In genomic region chr8:81612611-81613010, GRCm38 (mm10) we compare ENCODE assay signal across 14 mouse cellular contexts.
A peak's percentile ranks its signal among the peaks of the same experiment; 100 is the strongest.
DNase-seq lines count a peak whose midpoint lies in the region; ATAC-seq and TF ChIP-seq lines count a peak whose summit lies in the region.
"Had no signal": no experiment of that assay in that cellular context is flagged by ENCODE, and none has a peak within 500 bp of the region (broad histone marks: within the 10 kb centered on the region; RNA-seq: fewer than 3 reads in every experiment).

No protein-coding gene starts in this region.

- no peak overlapping the region for H3K4me3 ChIP-seq in limb, embryonic 14.5 days (replicated peaks; ENCODE audit: low read length)
- no peak overlapping the region for H3K4me3 ChIP-seq in limb, embryonic 10.5 days
- H3K4me3 ChIP-seq: embryonic facial prominence, embryonic 13.5 days; lung, embryonic 15.5 days had no signal

- TF ChIP-seq POLR2A in limb, embryonic 14.5 days (IDR thresholded peaks at IDR 0.05; ENCODE audit: borderline replicate concordance, extremely low read depth, insufficient read depth, insufficient read length) = no peak

- no peak overlapping the region for H3K9ac ChIP-seq in limb, embryonic 14.5 days (ENCODE audit: low read depth, low read length, severe bottlenecking)
- H3K9ac ChIP-seq: embryonic facial prominence, embryonic 13.5 days; lung, embryonic 15.5 days had no signal

- no peak overlapping the region for H3K27ac ChIP-seq in limb, embryonic 14.5 days (replicated peaks; ENCODE audit: low read depth, low read length)
- H3K27ac ChIP-seq in limb, embryonic 10.5 days = no peak overlapping the region
- H3K27ac ChIP-seq: embryonic facial prominence, embryonic 13.5 days; lung, embryonic 15.5 days had no signal

- peak; percentile 21 for DNase-seq in cerebellum, adult 11-12 months
- DNase-seq in limb, embryonic 14.5 days (ENCODE audit: low spot score) = peak; percentile 19
- DNase-seq in limb, embryonic 10.5 days (ENCODE audit: low spot score) = no peak
- DNase-seq in brain, adult 2 months (ENCODE audit: low read depth, low spot score) = peak; percentile 74
- DNase-seq in cerebellum, postnatal 25 days = peak; percentile 26 to 36
- no peak for DNase-seq in spleen, postnatal 36 days (ENCODE audit: low spot score in 2 of 2)
- no peak for DNase-seq in kidney, postnatal 25 days
- DNase-seq: gastrocnemius, postnatal 10 days; kidney, adult 2 months; kidney, postnatal 36 days; liver had no signal

- no peaks in the 10 kb centered on the region for H3K27me3 ChIP-seq in limb, embryonic 14.5 days (ENCODE audit: control insufficient read depth, insufficient read depth, low read length)
- H3K27me3 ChIP-seq in limb, embryonic 10.5 days (ENCODE audit: low read depth, poor library complexity, severe bottlenecking) = no peaks in the 10 kb centered on the region
- H3K27me3 ChIP-seq: embryonic facial prominence, embryonic 13.5 days; lung, embryonic 15.5 days had no signal

- H3K36me3 ChIP-seq in limb, embryonic 14.5 days (ENCODE audit: control insufficient read depth, insufficient read depth, low read length) = no peaks in the 10 kb centered on the region
- H3K36me3 ChIP-seq in limb, embryonic 10.5 days = no peaks in the 10 kb centered on the region
- H3K36me3 ChIP-seq: embryonic facial prominence, embryonic 13.5 days; lung, embryonic 15.5 days had no signal

- ATAC-seq in cerebellum, adult (ENCODE audit: insufficient number of reproducible peaks, low FRiP score, low TSS enrichment) = no peak
- ATAC-seq in limb, embryonic 14.5 days (ENCODE audit: low FRiP score, low read depth) = no peak

- H3K4me1 ChIP-seq in limb, embryonic 14.5 days (ENCODE audit: control insufficient read depth, insufficient read depth, low read length) = 0 out of 2 replicates have a peak, but pooled peaks cover 4% of the 10 kb centered on the region
- no peaks in the 10 kb centered on the region for H3K4me1 ChIP-seq in limb, embryonic 10.5 days
- H3K4me1 ChIP-seq: embryonic facial prominence, embryonic 13.5 days; lung, embryonic 15.5 days had no signal

- WGBS in limb, embryonic 14.5 days = 69% methylated on average over 2 of the region's 2 CpGs
- 89% methylated on average over 2 of the region's 2 CpGs for WGBS in limb, embryonic 10.5 days

- H3K4me2 ChIP-seq in limb, embryonic 14.5 days (replicated peaks; ENCODE audit: low read depth, low read length, severe bottlenecking) = no peak overlapping the region
- H3K4me2 ChIP-seq: embryonic facial prominence, embryonic 13.5 days; lung, embryonic 15.5 days had no signal

- H3K9me3 ChIP-seq in limb, embryonic 14.5 days (ENCODE audit: control insufficient read depth, low read length) = no peaks in the 10 kb centered on the region
- H3K9me3 ChIP-seq in limb, embryonic 10.5 days (replicated peaks) = no peaks in the 10 kb centered on the region
- H3K9me3 ChIP-seq: embryonic facial prominence, embryonic 13.5 days; lung, embryonic 15.5 days had no signal

Comparison
In these comparisons a context has a peak if more than half of its experiments do, and no peak if none do; other contexts are left out.
1. DNase-seq: peak in cerebellum, adult 11-12 months (single experiment), limb, embryonic 14.5 days (single experiment), brain, adult 2 months (single experiment) and cerebellum, postnatal 25 days (2 of 2); none in limb, embryonic 10.5 days (single experiment), spleen, postnatal 36 days (0 of 2) and kidney, postnatal 25 days (0 of 2).